Mouse (Mus musculus): ENCODE measurements around the gene Cebpa. TPM values are rescaled to one million over a fixed set of nuclear protein-coding genes. Genes with fewer than 3 reads are reported as not detected.

The Cebpa gene
- polyA plus RNA-seq, 1 experiment, result 7.7 TPM

- Histone ChIP-seq H3ac (ENCODE audit: control insufficient read depth, insufficient read length) (no peak overlapping the region), H3K4me3 (no peak overlapping the region), H3K79me2 (ENCODE audit: control insufficient read depth, insufficient read depth) (no peaks in the 10 kb centered on the region), H3K4me2 (ENCODE audit: low read depth) (no peak overlapping the region), H3K36me3 (ENCODE audit: control insufficient read depth, insufficient read depth) (no peaks in the 10 kb centered on the region), H3K27me3 (ENCODE audit: control insufficient read depth, insufficient read depth, insufficient read length) (no peaks in the 10 kb centered on the region)
- no peak for TF ChIP-seq TCF3 (IDR thresholded peaks at IDR 0.05; ENCODE audit: insufficient read length, low read depth)
- no peak for TF ChIP-seq REST (IDR thresholded peaks at IDR 0.05; ENCODE audit: insufficient read depth, insufficient read length)
- no peak for TF ChIP-seq TCF12 (IDR thresholded peaks at IDR 0.05; ENCODE audit: insufficient read depth, poor library complexity, severe bottlenecking)
- no peak for TF ChIP-seq USF1 (IDR thresholded peaks at IDR 0.05; ENCODE audit: low read depth)
- no peak for TF ChIP-seq MAX (IDR thresholded peaks at IDR 0.05; ENCODE audit: low read depth)
- no peak for TF ChIP-seq POLR2A (IDR thresholded peaks at IDR 0.05; ENCODE audit: insufficient read length, low read depth)
- TF ChIP-seq POLR2AphosphoS2 (IDR thresholded peaks at IDR 0.05; ENCODE audit: insufficient read length, low read depth), result no peak
- no peak for TF ChIP-seq MYOG (IDR thresholded peaks at IDR 0.05; ENCODE audit: control insufficient read depth in 1 of 3, insufficient read depth in 1 of 3, insufficient read length in 2 of 3, low read depth in 2 of 3)
- no peak for TF ChIP-seq CEBPB (IDR thresholded peaks at IDR 0.05; ENCODE audit: insufficient read depth, poor library complexity, severe bottlenecking)
- no peak for TF ChIP-seq MYOD1 (IDR thresholded peaks at IDR 0.05; ENCODE audit: control insufficient read depth in 1 of 3, insufficient read length in 2 of 3, low read depth in 2 of 3)
- no peak for TF ChIP-seq SRF (IDR thresholded peaks at IDR 0.05; ENCODE audit: control insufficient read depth, insufficient read length, low read depth)
- TF ChIP-seq E2F4 (IDR thresholded peaks at IDR 0.05; ENCODE audit: insufficient read depth), result no peak
Measured at GRCm38 (mm10) chr7:35130888-35131287, 11.8 kb downstream of the Cebpa start.

- Histone ChIP-seq H3K79me2 (ENCODE audit: control insufficient read depth, insufficient read depth) (no peaks in the 10 kb centered on the region), H3K4me3 (no peak overlapping the region), H3K36me3 (ENCODE audit: control insufficient read depth, insufficient read depth) (no peaks in the 10 kb centered on the region), H3ac (ENCODE audit: control insufficient read depth, insufficient read length) (no peak overlapping the region), H3K27me3 (ENCODE audit: control insufficient read depth, insufficient read depth, insufficient read length) (no peaks in the 10 kb centered on the region), H3K4me2 (ENCODE audit: low read depth) (no peak overlapping the region)
- TF ChIP-seq MYOG (IDR thresholded peaks at IDR 0.05; ENCODE audit: control insufficient read depth in 1 of 3, insufficient read depth in 1 of 3, insufficient read length in 2 of 3, low read depth in 2 of 3) (no peak), POLR2A (IDR thresholded peaks at IDR 0.05; ENCODE audit: insufficient read length, low read depth) (no peak)
Measured at GRCm38 (mm10) chr7:35131601-35132000, 12.5 kb downstream of the Cebpa start.

- Histone ChIP-seq H3K4me3 (no peak overlapping the region), H3K36me3 (ENCODE audit: control insufficient read depth, insufficient read depth) (no peaks in the 10 kb centered on the region), H3K4me2 (ENCODE audit: low read depth) (no peak overlapping the region), H3K79me2 (ENCODE audit: control insufficient read depth, insufficient read depth) (no peaks in the 10 kb centered on the region), H3ac (ENCODE audit: control insufficient read depth, insufficient read length) (no peak overlapping the region), H3K27me3 (ENCODE audit: control insufficient read depth, insufficient read depth, insufficient read length) (no peaks in the 10 kb centered on the region)
- TF ChIP-seq CEBPB (IDR thresholded peaks at IDR 0.05; ENCODE audit: insufficient read depth, poor library complexity, severe bottlenecking) (no peak), TCF3 (IDR thresholded peaks at IDR 0.05; ENCODE audit: insufficient read length, low read depth) (no peak), USF1 (IDR thresholded peaks at IDR 0.05; ENCODE audit: low read depth) (no peak), POLR2AphosphoS2 (IDR thresholded peaks at IDR 0.05; ENCODE audit: insufficient read length, low read depth) (no peak), TCF12 (IDR thresholded peaks at IDR 0.05; ENCODE audit: insufficient read depth, poor library complexity, severe bottlenecking) (no peak), REST (IDR thresholded peaks at IDR 0.05; ENCODE audit: insufficient read depth, insufficient read length) (no peak), MYOD1 (IDR thresholded peaks at IDR 0.05; ENCODE audit: control insufficient read depth in 1 of 3, insufficient read length in 2 of 3, low read depth in 2 of 3) (no peak), E2F4 (IDR thresholded peaks at IDR 0.05; ENCODE audit: insufficient read depth) (no peak), MAX (IDR thresholded peaks at IDR 0.05; ENCODE audit: low read depth) (no peak), SRF (IDR thresholded peaks at IDR 0.05; ENCODE audit: control insufficient read depth, insufficient read length, low read depth) (no peak), MYOG (IDR thresholded peaks at IDR 0.05; ENCODE audit: control insufficient read depth in 1 of 3, insufficient read depth in 1 of 3, insufficient read length in 2 of 3, low read depth in 2 of 3) (no peak), POLR2A (IDR thresholded peaks at IDR 0.05; ENCODE audit: insufficient read length, low read depth) (no peak)
Measured at GRCm38 (mm10) chr7:35134621-35135020, 15.5 kb downstream of the Cebpa start.

GRCm38 (mm10) chr7:35137524-35137923, 18.4 kb downstream of the Cebpa start:
- Histone ChIP-seq H3K4me3 (no peak overlapping the region), H3K36me3 (ENCODE audit: control insufficient read depth, insufficient read depth) (no peaks in the 10 kb centered on the region), H3K4me2 (ENCODE audit: low read depth) (no peak overlapping the region), H3ac (ENCODE audit: control insufficient read depth, insufficient read length) (no peak overlapping the region), H3K27me3 (ENCODE audit: control insufficient read depth, insufficient read depth, insufficient read length) (no peaks in the 10 kb centered on the region), H3K79me2 (ENCODE audit: control insufficient read depth, insufficient read depth) (no peaks in the 10 kb centered on the region)
- TF ChIP-seq USF1 (IDR thresholded peaks at IDR 0.05; ENCODE audit: low read depth) (no peak), POLR2AphosphoS2 (IDR thresholded peaks at IDR 0.05; ENCODE audit: insufficient read length, low read depth) (no peak), E2F4 (IDR thresholded peaks at IDR 0.05; ENCODE audit: insufficient read depth) (no peak), MAX (IDR thresholded peaks at IDR 0.05; ENCODE audit: low read depth) (no peak), MYOD1 (IDR thresholded peaks at IDR 0.05; ENCODE audit: control insufficient read depth in 1 of 3, insufficient read length in 2 of 3, low read depth in 2 of 3) (no peak), CEBPB (IDR thresholded peaks at IDR 0.05; ENCODE audit: insufficient read depth, poor library complexity, severe bottlenecking) (no peak), TCF3 (IDR thresholded peaks at IDR 0.05; ENCODE audit: insufficient read length, low read depth) (no peak), POLR2A (IDR thresholded peaks at IDR 0.05; ENCODE audit: insufficient read length, low read depth) (no peak), TCF12 (IDR thresholded peaks at IDR 0.05; ENCODE audit: insufficient read depth, poor library complexity, severe bottlenecking) (no peak), MYOG (IDR thresholded peaks at IDR 0.05; ENCODE audit: control insufficient read depth in 1 of 3, insufficient read depth in 1 of 3, insufficient read length in 2 of 3, low read depth in 2 of 3) (no peak), SRF (IDR thresholded peaks at IDR 0.05; ENCODE audit: control insufficient read depth, insufficient read length, low read depth) (no peak), REST (IDR thresholded peaks at IDR 0.05; ENCODE audit: insufficient read depth, insufficient read length) (no peak)

- Histone ChIP-seq H3K79me2 (ENCODE audit: control insufficient read depth, insufficient read depth) (no peaks in the 10 kb centered on the region), H3K4me2 (ENCODE audit: low read depth) (peak overlapping the region; percentile 54), H3K4me3 (no peak overlapping the region), H3ac (ENCODE audit: control insufficient read depth, insufficient read length) (no peak overlapping the region), H3K27me3 (ENCODE audit: control insufficient read depth, insufficient read depth, insufficient read length) (no peaks in the 10 kb centered on the region), H3K36me3 (ENCODE audit: control insufficient read depth, insufficient read depth) (no peaks in the 10 kb centered on the region)
- TF ChIP-seq E2F4 (IDR thresholded peaks at IDR 0.05; ENCODE audit: insufficient read depth), result no peak
- TF ChIP-seq TCF12 (IDR thresholded peaks at IDR 0.05; ENCODE audit: insufficient read depth, poor library complexity, severe bottlenecking), result no peak
- no peak for TF ChIP-seq SRF (IDR thresholded peaks at IDR 0.05; ENCODE audit: control insufficient read depth, insufficient read length, low read depth)
- no peak for TF ChIP-seq MYOG (IDR thresholded peaks at IDR 0.05; ENCODE audit: control insufficient read depth in 1 of 3, insufficient read depth in 1 of 3, insufficient read length in 2 of 3, low read depth in 2 of 3)
- no peak for TF ChIP-seq CEBPB (IDR thresholded peaks at IDR 0.05; ENCODE audit: insufficient read depth, poor library complexity, severe bottlenecking)
- no peak for TF ChIP-seq POLR2A (IDR thresholded peaks at IDR 0.05; ENCODE audit: insufficient read length, low read depth)
- TF ChIP-seq REST (IDR thresholded peaks at IDR 0.05; ENCODE audit: insufficient read depth, insufficient read length), result no peak
- no peak for TF ChIP-seq TCF3 (IDR thresholded peaks at IDR 0.05; ENCODE audit: insufficient read length, low read depth)
- no peak for TF ChIP-seq MYOD1 (IDR thresholded peaks at IDR 0.05; ENCODE audit: control insufficient read depth in 1 of 3, insufficient read length in 2 of 3, low read depth in 2 of 3)
- TF ChIP-seq USF1 (IDR thresholded peaks at IDR 0.05; ENCODE audit: low read depth), result no peak
- no peak for TF ChIP-seq MAX (IDR thresholded peaks at IDR 0.05; ENCODE audit: low read depth)
- no peak for TF ChIP-seq POLR2AphosphoS2 (IDR thresholded peaks at IDR 0.05; ENCODE audit: insufficient read length, low read depth)
Measured at GRCm38 (mm10) chr7:35138481-35138880, 19.4 kb downstream of the Cebpa start.
